Mouse (Mus musculus) thymus, adult 2 months (tissue): ENCODE results near the gene Aig1.

ENCODE experiments used
- CTCF ChIP-seq: fragments of 200-500 bp; IDR thresholded peaks from 2 replicates; pipeline ENCODE4 v1.5.1; 2012; ENCODE audit warnings: mild to moderate bottlenecking, control low read depth, low read length, moderate library complexity, borderline replicate concordance; ENCODE audit not compliant: control insufficient read depth, poor library complexity, insufficient read depth; ENCODE audit errors: extremely low read depth
- POLR2A ChIP-seq: fragments of 200-500 bp; IDR thresholded peaks from 2 replicates; pipeline ENCODE4 v1.6.1; 2012; ENCODE audit warnings: mild to moderate bottlenecking, low read length, control low read depth, moderate library complexity; ENCODE audit not compliant: control insufficient read depth, poor library complexity, insufficient read depth; ENCODE audit errors: extremely low read depth

GRCm38 (mm10) chr10:13782774-13783173 lies 86.0 kb downstream of the Aig1 start:
- TF ChIP-seq POLR2A (no peak), CTCF (no peak)
